Mouse (Mus musculus): ENCODE measurements around the gene Fam149a.
"Not testable (repeated sequence)": the region's sequence is repeated elsewhere in the genome, so short reads cannot be mapped to it uniquely, and the experiment has no call there.

Fam149a gene

GRCm38 (mm10) chr8:45330856-45331255, 51.2 kb downstream of the Fam149a start:
- no peak for DNase-seq

DNA sequence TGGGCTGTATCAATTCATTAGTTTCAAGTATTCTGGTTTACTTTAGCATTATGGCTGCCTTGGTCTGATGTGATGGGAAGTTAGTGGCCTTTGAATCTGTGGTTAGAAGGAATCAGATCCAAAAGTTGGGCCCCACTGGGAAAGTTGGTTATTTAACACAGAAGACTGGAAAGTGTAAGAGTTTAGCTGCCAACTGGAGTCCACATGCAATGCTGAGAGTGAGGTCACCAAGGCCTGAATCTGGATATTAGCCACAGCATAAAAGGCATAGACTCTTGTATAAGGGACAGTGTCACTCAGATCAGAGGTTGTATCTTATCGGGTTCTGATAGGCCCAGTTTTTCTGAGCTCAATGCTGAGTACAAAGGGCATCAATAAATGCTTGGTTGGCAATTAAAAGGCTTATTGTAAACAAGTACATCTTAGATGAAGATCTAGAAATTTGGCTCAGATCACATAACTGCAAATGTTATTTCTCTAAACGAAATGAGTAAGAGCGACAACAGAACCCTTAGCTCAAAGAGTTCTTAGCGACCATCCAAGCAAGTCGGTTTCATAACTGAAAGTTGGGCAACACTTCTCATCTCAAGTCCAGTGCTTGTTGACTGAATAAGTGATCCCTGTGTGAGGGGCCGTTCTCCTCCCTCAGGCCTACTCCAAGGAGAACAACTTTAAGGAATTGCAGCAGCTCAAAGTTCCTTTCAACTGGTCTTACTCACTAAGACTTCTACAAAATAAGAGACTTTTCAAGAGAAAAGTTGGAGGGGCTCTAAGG, 52.7 kb downstream of the Fam149a start:
- no peak for DNase-seq

DNA sequence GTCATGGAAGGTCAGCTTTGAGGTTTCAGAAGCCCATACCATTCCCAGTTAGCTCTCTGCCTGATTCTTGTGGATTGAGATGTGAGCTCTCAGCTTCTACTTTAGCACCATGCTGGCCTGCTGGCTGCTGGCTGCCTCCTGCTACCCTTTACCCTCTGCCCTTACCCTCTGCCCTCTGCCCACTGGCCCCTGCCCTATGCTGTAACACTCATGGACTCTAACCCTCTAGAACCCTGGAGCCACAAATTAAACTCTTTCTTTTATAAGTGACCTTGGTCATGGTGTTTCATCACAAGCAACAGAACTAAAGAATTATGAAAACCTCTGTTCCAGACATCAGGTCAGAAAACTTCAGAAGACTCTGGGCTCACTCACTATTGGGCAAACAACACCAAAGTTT, 55.0 kb downstream of the Fam149a start:
- DNase-seq = not testable (repeated sequence)

DNA sequence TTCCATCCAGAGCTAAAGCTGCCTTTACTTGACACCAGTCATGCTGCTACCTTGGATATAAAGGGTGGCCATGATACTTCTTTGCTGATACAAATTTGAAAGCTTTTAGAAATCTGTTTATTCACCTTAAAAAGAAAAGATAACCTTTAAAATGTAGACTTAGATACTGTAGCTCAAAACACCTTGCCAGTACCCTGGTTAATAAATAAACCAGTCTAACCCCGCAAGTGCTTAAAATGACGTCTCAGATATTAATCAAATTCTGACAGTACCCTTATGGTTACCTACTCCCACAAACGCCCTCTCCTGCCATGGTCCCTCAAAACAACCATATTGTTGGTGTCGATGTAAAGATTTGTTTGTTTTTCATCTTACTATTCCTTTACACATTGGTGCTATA, 57.9 kb downstream of the Fam149a start:
- DNase-seq = no peak

- DNase-seq = no peak
Measured at GRCm38 (mm10) chr8:45321365-45321764, 60.7 kb downstream of the Fam149a start.

DNA sequence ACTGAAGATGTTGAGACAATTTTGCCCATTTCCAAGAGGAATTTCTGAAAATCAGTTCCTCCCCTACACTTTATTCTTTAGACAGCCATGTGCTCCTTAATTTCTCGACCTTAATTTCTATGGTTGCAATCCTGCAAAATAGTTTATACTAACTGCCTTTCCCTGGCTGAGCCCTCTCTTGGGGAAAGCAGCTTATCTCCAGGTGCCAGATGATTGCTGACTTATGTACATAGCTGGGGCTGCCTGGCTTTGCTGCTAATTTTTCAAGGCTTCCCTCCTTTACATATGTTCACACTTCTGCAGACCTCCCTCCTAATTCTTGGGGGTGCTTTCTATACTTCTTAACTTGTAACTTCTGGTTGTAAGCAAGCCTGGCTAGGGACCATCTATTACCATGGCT, 61.2 kb downstream of the Fam149a start:
- no peak for DNase-seq

DNA sequence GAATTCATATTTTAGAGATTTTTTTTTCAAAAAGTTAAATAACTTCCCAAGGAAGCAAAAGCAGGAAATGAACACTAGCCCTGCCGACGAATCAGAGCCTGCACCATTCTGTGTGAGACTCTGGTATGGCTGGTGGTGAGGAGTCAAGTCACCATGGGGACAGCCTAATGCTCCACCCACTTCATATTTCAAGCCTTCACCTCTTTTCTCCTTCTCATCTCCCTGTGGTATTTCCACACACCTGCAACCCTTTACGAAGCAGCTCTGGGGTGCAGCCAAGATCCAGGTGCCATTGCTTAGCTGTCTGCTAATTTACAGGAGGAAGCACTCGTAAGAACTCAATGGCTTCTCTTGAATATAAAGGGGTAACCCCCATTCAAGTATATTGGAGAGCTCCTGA, 71.1 kb downstream of the Fam149a start:
- no peak for DNase-seq

DNA sequence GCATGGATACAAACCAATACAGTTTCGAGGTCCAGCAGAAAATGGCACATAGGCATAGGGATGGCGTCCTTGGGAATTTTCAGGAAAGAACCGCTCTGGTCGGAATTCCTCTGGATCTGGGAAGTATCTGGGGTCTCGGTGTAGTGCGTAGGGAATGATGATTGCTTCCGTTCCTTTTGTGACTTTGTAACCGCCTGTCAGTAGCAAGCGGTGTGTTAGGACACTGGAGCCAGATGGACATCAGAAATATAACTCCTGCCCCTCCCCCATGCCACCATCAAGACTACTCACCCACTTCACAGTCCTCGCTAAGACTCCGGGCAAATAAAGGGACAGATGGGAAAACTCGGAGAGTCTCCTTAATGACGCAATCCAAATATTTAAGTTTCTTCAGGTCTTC, 73.7 kb downstream of the Fam149a start, which contains the start of gene Gm45753:
TSS of gene Gm45753 (minus strand) at position 101 of the 400 bp plus-strand sequence.
- no peak for DNase-seq

GRCm38 (mm10) chr8:45305479-45305878, 76.6 kb downstream of the Fam149a start:
- DNase-seq = no peak

GRCm38 (mm10) chr8:45304354-45304753, 77.7 kb downstream of the Fam149a start:
- DNase-seq = no peak

GRCm38 (mm10) chr8:45302390-45302789, 79.7 kb downstream of the Fam149a start:
- peak; percentile 17 for DNase-seq

GRCm38 (mm10) chr8:45295276-45295675, 86.8 kb downstream of the Fam149a start:
- no peak for DNase-seq

- no peak for DNase-seq
Measured at GRCm38 (mm10) chr8:45294687-45295086, 87.4 kb downstream of the Fam149a start, which contains the start of gene Klkb1. Gene Klkb1, minus strand, starts transcription at chr8:45294859.

DNA sequence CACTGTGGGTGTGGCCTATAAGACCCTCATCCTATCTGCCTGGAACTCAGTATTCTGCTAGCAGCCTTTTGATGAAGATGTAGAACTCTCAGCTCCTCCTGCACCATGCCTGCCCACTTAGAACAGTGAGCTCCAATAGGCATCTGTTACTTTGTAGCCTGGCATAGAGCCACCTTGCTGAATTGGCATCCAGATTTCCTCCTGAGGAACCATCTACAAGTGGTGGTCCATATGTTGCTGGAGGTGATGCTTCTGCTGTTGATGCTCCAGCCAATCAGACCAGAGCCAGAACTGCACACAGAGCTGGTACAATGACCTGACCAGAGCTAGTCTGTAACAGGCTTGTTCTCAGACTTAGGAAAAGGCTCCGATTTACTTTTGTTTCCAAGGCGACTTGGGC, 90.3 kb downstream of the Fam149a start:
- no peak for DNase-seq

Data from retina, postnatal 1 day (tissue).